Mouse (Mus musculus): ENCODE results near the gene Gm45062. TPM values are rescaled to one million over a fixed set of nuclear protein-coding genes. Genes with fewer than 3 reads are reported as not detected.

The Gm45062 gene
- total and polyA plus RNA-seq, 2 experiments from 2014 or later: 2.5 to 8.1 TPM

GRCm38 (mm10) chr6:8376351-8376750 is 117.1 kb downstream of the Gm45062 start:
- 94% methylated on average over 5 of the region's 5 CpGs for WGBS
- no peak for TF ChIP-seq CTCF (IDR thresholded peaks at IDR 0.05)
- ATAC-seq (ENCODE audit: low FRiP score): no peak
- Histone ChIP-seq H3K4me1 (ENCODE audit: insufficient read depth, low read length) (no peaks in the 10 kb centered on the region), H3K9ac (replicated peaks; ENCODE audit: low read length, poor library complexity, severe bottlenecking) (no peak overlapping the region), H3K27me3 (ENCODE audit: insufficient read depth, low read length) (no peaks in the 10 kb centered on the region), H3K27ac (ENCODE audit: low read depth, low read length) (no peak overlapping the region), H3K9me3 (ENCODE audit: low read length) (no peaks in the 10 kb centered on the region), H3K36me3 (ENCODE audit: insufficient read depth, low read length) (0 out of 2 replicates have a peak, but pooled peaks cover 5% of the 10 kb centered on the region), H3K4me3 (ENCODE audit: low read depth, low read length) (no peak overlapping the region), H3K4me2 (ENCODE audit: low read depth, low read length, poor library complexity, severe bottlenecking) (no peak overlapping the region)
- DNase-seq (ENCODE audit: low spot score): no peak

- Histone ChIP-seq H3K9me3 (ENCODE audit: low read length) (no peaks in the 10 kb centered on the region), H3K9ac (replicated peaks; ENCODE audit: low read length, poor library complexity, severe bottlenecking) (no peak overlapping the region), H3K36me3 (ENCODE audit: insufficient read depth, low read length) (0 out of 2 replicates have a peak, but pooled peaks cover 5% of the 10 kb centered on the region), H3K27me3 (ENCODE audit: insufficient read depth, low read length) (no peaks in the 10 kb centered on the region), H3K27ac (ENCODE audit: low read depth, low read length) (no peak overlapping the region), H3K4me3 (ENCODE audit: low read depth, low read length) (no peak overlapping the region), H3K4me2 (ENCODE audit: low read depth, low read length, poor library complexity, severe bottlenecking) (no peak overlapping the region), H3K4me1 (ENCODE audit: insufficient read depth, low read length) (no peaks in the 10 kb centered on the region)
- ATAC-seq (ENCODE audit: low FRiP score) (no peak), DNase-seq (ENCODE audit: low spot score) (no peak)
- WGBS: 92% methylated on average over 8 of the region's 8 CpGs
- no peak for TF ChIP-seq CTCF (IDR thresholded peaks at IDR 0.05)
These were observed 118.4 kb downstream of the Gm45062 start for GRCm38 (mm10) chr6:8377667-8378066.

- no peak overlapping the region for H3K27ac ChIP-seq (ENCODE audit: low read depth, low read length)
- no peak overlapping the region for H3K4me2 ChIP-seq (ENCODE audit: low read depth, low read length, poor library complexity, severe bottlenecking)
- no peak for DNase-seq (ENCODE audit: low spot score)
- no peak overlapping the region for H3K9ac ChIP-seq (replicated peaks; ENCODE audit: low read length, poor library complexity, severe bottlenecking)
- no peaks in the 10 kb centered on the region for H3K36me3 ChIP-seq (ENCODE audit: insufficient read depth, low read length)
- H3K4me1 ChIP-seq (ENCODE audit: insufficient read depth, low read length): no peaks in the 10 kb centered on the region
- ATAC-seq (ENCODE audit: low FRiP score): no peak
- H3K4me3 ChIP-seq (ENCODE audit: low read depth, low read length): no peak overlapping the region
- 97% methylated on average over 2 of the region's 2 CpGs for WGBS
- no peaks in the 10 kb centered on the region for H3K9me3 ChIP-seq (ENCODE audit: low read length)
- no peak for TF ChIP-seq CTCF (IDR thresholded peaks at IDR 0.05)
- no peaks in the 10 kb centered on the region for H3K27me3 ChIP-seq (ENCODE audit: insufficient read depth, low read length)
These were observed 130.1 kb downstream of the Gm45062 start for GRCm38 (mm10) chr6:8389307-8389706.

- ATAC-seq (ENCODE audit: low FRiP score) (no peak), DNase-seq (ENCODE audit: low spot score) (no peak)
- 97% methylated on average over 6 of the region's 6 CpGs for WGBS
- no peak for TF ChIP-seq CTCF (IDR thresholded peaks at IDR 0.05)
- Histone ChIP-seq H3K4me1 (ENCODE audit: insufficient read depth, low read length) (no peaks in the 10 kb centered on the region), H3K27ac (ENCODE audit: low read depth, low read length) (no peak overlapping the region), H3K9me3 (ENCODE audit: low read length) (no peaks in the 10 kb centered on the region), H3K36me3 (ENCODE audit: insufficient read depth, low read length) (no peaks in the 10 kb centered on the region), H3K27me3 (ENCODE audit: insufficient read depth, low read length) (no peaks in the 10 kb centered on the region), H3K9ac (replicated peaks; ENCODE audit: low read length, poor library complexity, severe bottlenecking) (no peak overlapping the region), H3K4me2 (ENCODE audit: low read depth, low read length, poor library complexity, severe bottlenecking) (no peak overlapping the region), H3K4me3 (ENCODE audit: low read depth, low read length) (no peak overlapping the region)
These were observed 131.0 kb downstream of the Gm45062 start for GRCm38 (mm10) chr6:8390296-8390695.

GRCm38 (mm10) chr6:8390935-8391334 is 131.7 kb downstream of the Gm45062 start:
- Histone ChIP-seq H3K36me3 (ENCODE audit: insufficient read depth, low read length) (no peaks in the 10 kb centered on the region), H3K4me2 (ENCODE audit: low read depth, low read length, poor library complexity, severe bottlenecking) (no peak overlapping the region), H3K9me3 (ENCODE audit: low read length) (no peaks in the 10 kb centered on the region), H3K27ac (ENCODE audit: low read depth, low read length) (no peak overlapping the region), H3K9ac (replicated peaks; ENCODE audit: low read length, poor library complexity, severe bottlenecking) (no peak overlapping the region), H3K4me3 (ENCODE audit: low read depth, low read length) (no peak overlapping the region), H3K4me1 (ENCODE audit: insufficient read depth, low read length) (no peaks in the 10 kb centered on the region), H3K27me3 (ENCODE audit: insufficient read depth, low read length) (no peaks in the 10 kb centered on the region)
- 83% methylated on average over 2 of the region's 2 CpGs for whole genome bisulfite sequencing
- ATAC-seq (ENCODE audit: low FRiP score): no peak
- no peak for DNase-seq (ENCODE audit: low spot score)
- TF ChIP-seq CTCF (IDR thresholded peaks at IDR 0.05): no peak

- H3K36me3 ChIP-seq (ENCODE audit: insufficient read depth, low read length): no peaks in the 10 kb centered on the region
- DNase-seq (ENCODE audit: low spot score): no peak
- H3K9me3 ChIP-seq (ENCODE audit: low read length): no peaks in the 10 kb centered on the region
- no peak overlapping the region for H3K9ac ChIP-seq (replicated peaks; ENCODE audit: low read length, poor library complexity, severe bottlenecking)
- no peak overlapping the region for H3K4me2 ChIP-seq (ENCODE audit: low read depth, low read length, poor library complexity, severe bottlenecking)
- no peaks in the 10 kb centered on the region for H3K4me1 ChIP-seq (ENCODE audit: insufficient read depth, low read length)
- TF ChIP-seq CTCF (IDR thresholded peaks at IDR 0.05): no peak
- no peak for ATAC-seq (ENCODE audit: low FRiP score)
- WGBS: 89% methylated on average over 4 of the region's 4 CpGs
- no peak overlapping the region for H3K4me3 ChIP-seq (ENCODE audit: low read depth, low read length)
- no peaks in the 10 kb centered on the region for H3K27me3 ChIP-seq (ENCODE audit: insufficient read depth, low read length)
- no peak overlapping the region for H3K27ac ChIP-seq (ENCODE audit: low read depth, low read length)
These were observed 133.8 kb downstream of the Gm45062 start for GRCm38 (mm10) chr6:8393029-8393428.

Measured in midbrain, postnatal 0 days (tissue).